Mouse (Mus musculus): Measurements from ENCODE around the gene Npdc1.

- TF ChIP-seq CTCF (IDR thresholded peaks at IDR 0.05; ENCODE audit: control insufficient read depth, insufficient read depth, insufficient read length) = no peak
- TF ChIP-seq CEBPB (IDR thresholded peaks at IDR 0.05; ENCODE audit: low read depth) = no peak
- TF ChIP-seq USF1 (IDR thresholded peaks at IDR 0.05; ENCODE audit: low read depth) = no peak
- no peak for TF ChIP-seq MYOG (IDR thresholded peaks at IDR 0.05; ENCODE audit: control insufficient read depth, extremely low read depth, insufficient read length)
- no peak for TF ChIP-seq MYOD1 (IDR thresholded peaks at IDR 0.05; ENCODE audit: control insufficient read depth, insufficient read length, low read depth)
- TF ChIP-seq MAX (IDR thresholded peaks at IDR 0.05) = no peak
- TF ChIP-seq FOSL1 (IDR thresholded peaks at IDR 0.05; ENCODE audit: insufficient read depth, low read length, poor library complexity, severe bottlenecking) = no peak
Observed at GRCm38 (mm10) chr2:25442682-25443081, 43.5 kb downstream of the Npdc1 start.

Measured in C2C12 (cell line).